Comparison of ENCODE assay signal across 8 mouse cellular contexts in genomic region chr7:30559443-30559954, GRCm38 (mm10). TPM values are rescaled to one million over a fixed set of nuclear protein-coding genes. Genes with fewer than 3 reads are reported as not detected.
DNase-seq lines count a peak whose midpoint lies in the region; ATAC-seq lines count a peak whose summit lies in the region.

Gene Lin37, minus strand, starts transcription at chr7:30559838.

- H3K36me3 ChIP-seq in heart, embryonic 14.5 days (ENCODE audit: control insufficient read depth, insufficient read depth, low read length) = peaks cover 35% of the 10 kb centered on the region
- H3K36me3 ChIP-seq in liver, embryonic 13.5 days = peaks cover 38% of the 10 kb centered on the region
- peaks cover 8% of the 10 kb centered on the region; the same call in 1 of the 2 replicates for H3K36me3 ChIP-seq in stomach, embryonic 16.5 days (ENCODE audit: control insufficient read depth, insufficient read depth, low read length)

- peak; percentile 86 for DNase-seq in c-Kit-negative CD71-positive TER-119-positive erythroid progenitor cells, embryonic 14.5 days (ENCODE audit: low read depth, low spot score)
- DNase-seq in fibroblast of lung, adult 2 months (ENCODE audit: low read depth) = peak; percentile 100
- peak; percentile 99 for DNase-seq in kidney, postnatal 14 days
- DNase-seq in liver, embryonic 13.5 days = peak; percentile 92
- peak; percentile 88 for DNase-seq in neural tube, embryonic 10.5 days (ENCODE audit: extremely low spot score, low spot score)

- no peaks in the 10 kb centered on the region for H3K9me3 ChIP-seq in heart, embryonic 14.5 days (ENCODE audit: control insufficient read depth, low read length)
- no peaks in the 10 kb centered on the region for H3K9me3 ChIP-seq in liver, embryonic 13.5 days (replicated peaks)
- no peaks in the 10 kb centered on the region for H3K9me3 ChIP-seq in stomach, embryonic 16.5 days (replicated peaks; ENCODE audit: control insufficient read depth, low read length)

- H3K27me3 ChIP-seq in heart, embryonic 14.5 days (ENCODE audit: control insufficient read depth, insufficient read depth, low read length) = no peaks in the 10 kb centered on the region
- no peaks in the 10 kb centered on the region for H3K27me3 ChIP-seq in liver, embryonic 13.5 days
- no peaks in the 10 kb centered on the region for H3K27me3 ChIP-seq in stomach, embryonic 16.5 days (ENCODE audit: control insufficient read depth, insufficient read depth, low read length)

- H3K27ac ChIP-seq in heart, embryonic 14.5 days (replicated peaks in 1 of 2; ENCODE audit: control insufficient read depth in 1 of 2, insufficient read depth in 1 of 2, low read depth in 2 of 2, low read length in 2 of 2) = peak within 1 kb of the TSS in 1 of 2 experiments; percentile 56; a peak in 2 of 4 replicates
- H3K27ac ChIP-seq in liver, embryonic 13.5 days = peak within 1 kb of the TSS; percentile 86
- peak within 1 kb of the TSS; percentile 79 for H3K27ac ChIP-seq in stomach, embryonic 16.5 days (ENCODE audit: low read length)

- peak within 1 kb of the TSS; percentile 88 for H3K4me2 ChIP-seq in heart, embryonic 14.5 days (ENCODE audit: low read length)
- H3K4me2 ChIP-seq in liver, embryonic 13.5 days = peak within 1 kb of the TSS; percentile 73
- H3K4me2 ChIP-seq in stomach, embryonic 16.5 days (ENCODE audit: low read depth, low read length) = peak within 1 kb of the TSS; percentile 97

- H3K4me3 ChIP-seq in heart, embryonic 14.5 days (ENCODE audit: control insufficient read depth in 1 of 2, insufficient read depth in 1 of 2, low read depth in 1 of 2, low read length in 2 of 2) = peak within 1 kb of the TSS; percentile 65 to 69
- peak within 1 kb of the TSS; percentile 67 for H3K4me3 ChIP-seq in liver, embryonic 13.5 days (replicated peaks)
- H3K4me3 ChIP-seq in stomach, embryonic 16.5 days (replicated peaks; ENCODE audit: low read length) = peak within 1 kb of the TSS; percentile 60

- under 1% methylated on average over 20 of the region's 20 CpGs for WGBS in heart, embryonic 14.5 days
- under 1% methylated on average over 20 of the region's 20 CpGs for WGBS in liver, embryonic 13.5 days (ENCODE audit: insufficient replicate concordance)
- under 1% methylated on average over 20 of the region's 20 CpGs for WGBS in stomach, embryonic 16.5 days

- peak within 1 kb of the TSS; percentile 85 for H3K9ac ChIP-seq in heart, embryonic 14.5 days (ENCODE audit: low read length)
- peak within 1 kb of the TSS; percentile 74 for H3K9ac ChIP-seq in liver, embryonic 13.5 days
- H3K9ac ChIP-seq in stomach, embryonic 16.5 days (ENCODE audit: low read length) = peak within 1 kb of the TSS; percentile 74

- peaks cover 5 to 17% of the 10 kb centered on the region in 2 experiments for H3K4me1 ChIP-seq in heart, embryonic 14.5 days (ENCODE audit: control insufficient read depth in 2 of 2, insufficient read depth in 2 of 2, low read length in 2 of 2)
- peaks cover 51% of the 10 kb centered on the region for H3K4me1 ChIP-seq in liver, embryonic 13.5 days (replicated peaks)
- H3K4me1 ChIP-seq in stomach, embryonic 16.5 days (ENCODE audit: control insufficient read depth, insufficient read depth, low read length) = peaks cover 17% of the 10 kb centered on the region

- ATAC-seq in CD4-positive, CD25-positive, alpha-beta regulatory T cell, adult 4 months = peak; percentile 76
- peak; percentile 80 for ATAC-seq in heart, embryonic 14.5 days (ENCODE audit: insufficient number of reproducible peaks, insufficient read depth, low FRiP score, low read depth)
- peak; percentile 80 for ATAC-seq in liver, embryonic 13.5 days (ENCODE audit: low read depth)
- peak; percentile 88 for ATAC-seq in stomach, embryonic 16.5 days (ENCODE audit: insufficient read depth, low FRiP score)

RNA-seq across cellular contexts. Expression of gene Lin37, which starts in this region (rescaled TPM):
- polyA plus RNA-seq in CD4-positive, CD25-positive, alpha-beta regulatory T cell, adult 4 months (2017; shearing (Covaris generic)) = 100 to 1,000 TPM; 101 to 104 TPM
- 27.4 and 31.3 TPM in 2 replicates for polyA plus RNA-seq in heart, embryonic 14.5 days (2014; fragmentation: Nextera tagmentation; extraction: Ambion mirVana)
- polyA plus RNA-seq in liver, embryonic 13.5 days (2015; fragmentation: Nextera tagmentation; extraction: Ambion mirVana) = 25.3 and 31.9 TPM in 2 replicates
- 53.8 and 58.5 TPM in 2 replicates for polyA plus RNA-seq in stomach, embryonic 16.5 days (2015; fragmentation: Nextera tagmentation; extraction: Ambion mirVana)
